Mouse (Mus musculus): ENCODE results near the gene Fbxl17.

The Fbxl17 gene

DNA sequence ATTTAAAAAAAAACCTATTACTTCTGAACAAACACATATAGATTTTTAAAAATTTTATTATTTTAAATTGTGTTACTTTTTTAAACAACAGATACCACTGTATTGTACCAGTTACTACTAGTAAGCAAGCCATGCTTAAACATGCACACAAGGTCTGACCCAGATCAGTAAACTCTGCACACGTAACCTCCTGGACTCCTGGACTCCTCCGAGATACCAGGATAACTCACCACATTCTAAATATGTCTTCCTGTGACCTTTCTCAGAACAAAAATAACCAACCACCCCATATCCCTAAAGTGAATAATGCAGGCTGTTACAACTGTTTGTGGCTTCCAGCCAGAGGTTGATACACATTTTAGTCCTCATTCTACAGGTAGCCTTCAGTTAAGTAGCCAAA is 170.9 kb downstream of the Fbxl17 start:
- no peak for DNase-seq (ENCODE audit: low read depth, low spot score)

DNA sequence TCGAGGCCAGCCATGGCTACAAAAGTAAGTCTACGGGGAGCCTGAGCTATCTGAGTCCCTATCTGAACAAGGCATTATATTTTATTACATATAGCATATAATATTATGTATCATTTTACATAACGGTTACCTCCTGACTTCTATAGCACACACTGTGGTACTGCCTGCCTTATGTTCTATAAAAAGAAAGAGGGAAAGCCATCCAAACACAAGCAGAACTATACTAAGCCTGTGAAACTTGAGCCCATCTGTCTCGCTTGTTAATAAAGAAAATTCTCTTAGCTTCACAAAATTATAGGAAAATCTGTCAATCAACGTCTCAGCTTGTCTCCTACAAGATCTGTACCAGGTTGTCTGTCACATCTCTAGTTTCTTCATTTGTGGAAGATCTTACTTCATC is 173.6 kb downstream of the Fbxl17 start:
- no peak for DNase-seq (ENCODE audit: low read depth, low spot score)

DNA sequence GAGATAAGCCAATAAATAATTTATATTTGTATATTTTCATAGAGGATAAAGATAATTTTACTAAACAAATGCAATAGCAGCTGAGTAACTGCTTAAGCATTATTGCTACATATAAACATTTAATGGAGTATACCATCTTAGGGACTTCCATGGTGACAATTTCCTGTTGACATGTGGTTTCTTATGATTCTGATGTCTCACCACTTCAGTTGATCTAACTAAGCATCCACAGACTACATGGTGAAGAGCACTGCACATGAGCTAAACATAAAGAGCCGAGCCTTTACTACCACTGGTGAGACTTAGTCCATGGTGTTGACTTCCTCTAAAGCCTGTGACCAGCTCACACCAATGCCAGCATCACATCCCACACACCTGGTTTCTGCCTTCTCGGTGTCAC is 175.1 kb downstream of the Fbxl17 start:
- DNase-seq (ENCODE audit: low read depth, low spot score) = no peak

DNA sequence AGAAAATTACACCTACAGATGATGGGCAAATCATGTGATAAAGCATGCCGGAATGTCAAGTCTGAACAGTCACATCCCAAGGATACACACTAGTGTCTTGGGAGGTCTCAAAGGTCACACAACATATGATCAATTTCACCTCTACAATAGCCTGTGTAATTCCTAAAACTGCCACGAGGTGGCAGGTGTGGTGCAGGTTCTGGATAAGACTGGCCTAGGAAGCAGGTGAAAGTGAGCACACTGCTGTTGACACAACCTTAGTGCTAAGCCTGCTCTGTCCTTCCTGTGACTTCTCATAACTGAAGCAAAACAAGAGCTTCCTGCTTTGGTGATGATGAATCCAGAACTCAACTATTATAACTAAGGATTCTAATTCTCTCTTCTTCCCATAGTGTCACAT is 175.8 kb downstream of the Fbxl17 start:
- peak; percentile 36 for DNase-seq (ENCODE audit: low read depth, low spot score)

DNA sequence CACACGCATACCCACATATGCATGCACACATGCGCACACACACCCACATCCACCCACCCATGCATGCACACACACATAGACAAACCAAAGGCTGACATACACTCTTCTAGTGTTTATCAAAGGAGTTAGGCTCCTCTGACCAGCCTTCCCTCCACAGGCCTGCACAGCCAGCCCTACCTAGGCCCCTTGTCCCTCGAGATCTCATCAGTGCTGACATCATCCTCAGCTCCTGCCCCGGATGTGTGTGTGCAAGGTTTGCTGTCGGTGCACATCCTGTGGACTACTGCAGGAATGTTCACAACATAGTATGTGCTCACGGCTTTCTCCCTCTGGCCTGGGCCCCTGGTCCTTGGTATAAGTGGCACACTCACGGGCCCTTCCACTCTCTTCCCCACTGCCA is 177.0 kb downstream of the Fbxl17 start:
- DNase-seq (ENCODE audit: low read depth, low spot score) = no peak

DNA sequence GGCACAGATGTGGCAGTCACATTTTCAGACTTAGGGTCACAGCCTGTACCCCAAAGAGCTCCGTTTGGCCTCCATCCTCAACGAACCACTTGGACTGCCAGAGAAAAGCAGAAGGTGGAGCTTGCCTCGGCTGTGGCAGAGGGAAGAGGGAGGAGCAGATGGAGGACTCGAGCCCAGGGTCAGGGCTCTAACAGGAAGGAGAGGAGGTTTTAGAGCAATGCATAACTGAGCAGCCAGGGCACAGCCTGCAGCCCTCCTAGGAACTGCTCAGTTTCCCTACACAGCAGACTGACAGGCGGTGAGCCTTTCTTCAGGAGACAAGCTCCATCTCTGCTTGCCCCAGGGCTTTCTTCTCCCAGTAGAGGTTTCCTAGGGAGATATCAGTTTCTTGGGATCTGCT is 178.5 kb downstream of the Fbxl17 start:
- no peak for DNase-seq (ENCODE audit: low read depth, low spot score)

DNA sequence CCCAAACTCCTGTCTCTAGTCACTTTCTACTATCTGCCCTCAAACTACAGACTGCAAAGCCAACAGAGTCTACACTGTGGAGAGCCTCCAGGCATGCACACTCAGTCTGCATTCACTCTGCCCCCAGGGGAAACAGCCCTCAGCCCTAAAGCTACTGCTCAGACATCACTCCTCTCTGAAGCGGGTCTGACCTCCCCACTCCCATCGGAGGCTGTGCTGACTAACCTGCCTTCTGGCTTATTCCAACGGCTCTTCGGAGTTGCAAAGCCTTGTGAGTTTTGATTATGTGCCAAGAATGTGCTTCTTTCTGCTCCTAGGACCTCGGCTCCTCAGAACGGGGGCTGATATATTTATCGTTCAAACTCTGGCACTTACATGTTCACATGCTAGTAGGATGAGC is 182.3 kb downstream of the Fbxl17 start:
- DNase-seq (ENCODE audit: low read depth, low spot score) = no peak

DNA sequence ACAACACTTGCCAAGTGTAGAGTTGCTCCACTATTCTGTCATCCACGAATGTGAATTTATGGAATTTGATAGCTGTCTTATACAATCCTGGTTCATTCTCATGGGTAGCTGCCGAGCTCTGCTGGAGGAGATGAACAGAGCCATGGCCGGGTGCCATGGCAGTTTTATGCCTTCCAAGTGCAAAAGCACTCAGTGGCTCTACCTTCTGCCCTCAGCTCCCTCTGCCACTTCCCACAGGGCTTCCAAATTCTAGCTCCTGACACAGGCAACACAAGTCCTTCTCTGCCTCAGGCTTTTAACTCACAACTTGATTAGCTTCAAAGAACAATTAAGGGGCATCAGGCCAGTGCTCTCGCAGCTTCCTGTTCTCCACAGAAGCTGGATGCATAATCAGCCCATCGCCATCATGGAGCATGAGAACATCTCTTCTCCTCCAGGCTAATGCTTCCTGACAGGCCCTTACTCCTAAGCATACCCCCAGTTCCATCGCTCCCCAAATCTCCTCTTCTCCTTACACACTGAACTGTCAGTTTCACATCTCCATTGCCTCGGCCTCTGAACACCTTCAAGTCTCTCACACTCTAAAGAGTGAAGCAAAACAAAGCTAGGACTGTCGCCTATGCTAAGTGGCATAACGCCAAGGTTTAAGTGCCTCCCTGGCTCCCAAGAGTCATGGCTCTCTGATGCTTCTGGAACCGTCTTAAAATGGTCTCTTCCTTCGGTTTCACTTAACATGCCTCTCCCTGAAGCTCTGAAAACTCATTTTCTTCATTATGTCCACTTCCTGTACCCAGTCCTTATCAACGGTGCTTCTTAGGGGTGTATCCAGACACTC is 184.0 kb downstream of the Fbxl17 start:
- no peak for DNase-seq (ENCODE audit: low read depth, low spot score)

DNA sequence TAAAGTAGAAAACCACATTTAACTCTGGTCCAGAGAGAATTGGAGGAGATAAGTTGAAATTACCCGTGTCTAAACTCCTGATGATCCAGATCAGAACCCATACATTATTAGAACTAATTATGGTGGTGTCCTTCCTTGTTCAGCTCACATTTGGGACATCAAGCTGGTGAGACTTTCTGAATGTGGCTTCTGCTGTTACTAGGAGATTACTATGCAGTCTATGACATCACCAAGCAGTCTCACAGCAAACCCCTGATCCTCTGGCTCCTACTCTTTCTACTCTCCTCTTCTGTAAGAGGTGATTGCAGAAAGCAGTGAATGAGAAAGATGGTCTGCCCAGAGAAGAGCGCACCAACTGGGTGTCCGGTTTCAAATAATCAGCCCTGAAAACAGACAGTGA is 187.0 kb downstream of the Fbxl17 start:
- DNase-seq (ENCODE audit: low read depth, low spot score) = no peak

DNA sequence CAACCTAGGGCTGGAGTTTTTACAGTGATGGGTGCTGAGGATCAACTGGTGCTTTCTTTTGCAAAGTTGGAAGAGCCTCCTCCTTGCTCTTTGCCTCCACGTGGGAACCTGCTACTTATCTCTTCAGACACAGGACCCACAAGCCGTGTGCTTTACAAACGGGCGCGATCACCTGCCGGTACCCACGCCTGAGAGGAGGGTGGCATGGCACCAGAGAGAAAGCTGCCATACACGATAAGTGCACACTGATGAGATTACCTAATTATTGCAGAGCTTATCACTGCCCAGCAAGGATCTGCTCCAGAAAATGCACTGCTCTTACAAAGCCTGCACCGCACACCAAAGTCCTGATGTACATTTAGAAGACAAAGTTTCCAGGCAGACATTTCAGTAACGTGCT is 187.5 kb downstream of the Fbxl17 start:
- DNase-seq (ENCODE audit: low read depth, low spot score) = no peak

DNA sequence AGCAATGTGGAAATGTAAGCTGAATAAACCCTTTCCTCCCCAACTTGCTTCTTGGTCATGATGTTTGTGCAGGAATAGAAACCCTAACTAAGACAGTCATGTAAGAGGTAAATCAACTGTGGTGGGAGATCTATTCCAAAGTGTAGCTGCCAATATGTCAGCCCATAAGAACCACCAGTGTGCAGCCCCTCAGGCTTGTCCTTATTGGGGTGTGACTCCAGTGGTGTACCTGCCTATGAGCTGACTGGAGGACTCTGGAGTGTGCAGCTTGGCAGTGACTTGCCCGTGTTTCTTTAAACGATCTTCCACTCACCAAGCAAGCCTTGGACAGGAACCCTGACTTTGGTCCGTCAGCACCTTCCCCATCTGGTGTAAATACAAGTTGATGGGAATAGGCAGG is 188.2 kb downstream of the Fbxl17 start:
- no peak for DNase-seq (ENCODE audit: low read depth, low spot score)

DNA sequence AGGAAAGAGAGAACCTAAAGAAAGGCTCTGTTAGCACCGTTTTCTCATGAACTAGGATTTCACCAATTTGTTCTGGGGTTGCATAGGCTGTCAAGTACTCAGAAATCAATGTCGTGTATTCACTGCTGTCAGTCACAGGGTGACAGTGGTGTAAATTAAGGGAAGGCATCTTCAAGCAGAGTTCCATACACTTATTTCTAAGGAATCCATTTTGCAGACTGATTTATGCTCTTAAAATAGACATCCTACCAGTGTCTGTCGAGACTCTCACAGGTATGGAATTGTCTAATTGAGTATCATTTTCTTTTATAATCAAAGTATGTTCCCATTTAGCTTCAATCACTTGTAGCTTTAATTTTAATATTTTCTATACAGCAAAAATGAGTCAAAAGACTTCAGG is 189.8 kb downstream of the Fbxl17 start:
- no peak for DNase-seq (ENCODE audit: low read depth, low spot score)

DNA sequence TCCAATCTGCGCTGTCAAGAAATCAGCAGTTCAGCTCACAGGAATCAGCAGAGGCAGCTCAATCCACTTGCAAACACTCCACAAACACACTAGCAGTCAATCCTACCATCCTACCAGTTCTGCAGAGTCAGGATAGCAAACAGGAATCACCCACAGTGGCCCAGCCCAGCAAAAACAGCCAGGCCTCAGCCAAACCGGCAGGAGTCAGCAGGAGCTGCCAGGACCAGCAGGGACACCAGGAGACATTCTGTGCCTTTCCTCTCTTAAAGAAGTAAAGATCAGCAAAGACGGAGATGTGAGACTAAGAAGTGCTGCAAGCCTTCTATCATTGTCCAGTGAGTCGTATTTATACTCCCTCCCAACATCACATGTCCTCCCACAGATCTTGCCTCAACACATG is 196.0 kb downstream of the Fbxl17 start:
- no peak for DNase-seq (ENCODE audit: low read depth, low spot score)

DNA sequence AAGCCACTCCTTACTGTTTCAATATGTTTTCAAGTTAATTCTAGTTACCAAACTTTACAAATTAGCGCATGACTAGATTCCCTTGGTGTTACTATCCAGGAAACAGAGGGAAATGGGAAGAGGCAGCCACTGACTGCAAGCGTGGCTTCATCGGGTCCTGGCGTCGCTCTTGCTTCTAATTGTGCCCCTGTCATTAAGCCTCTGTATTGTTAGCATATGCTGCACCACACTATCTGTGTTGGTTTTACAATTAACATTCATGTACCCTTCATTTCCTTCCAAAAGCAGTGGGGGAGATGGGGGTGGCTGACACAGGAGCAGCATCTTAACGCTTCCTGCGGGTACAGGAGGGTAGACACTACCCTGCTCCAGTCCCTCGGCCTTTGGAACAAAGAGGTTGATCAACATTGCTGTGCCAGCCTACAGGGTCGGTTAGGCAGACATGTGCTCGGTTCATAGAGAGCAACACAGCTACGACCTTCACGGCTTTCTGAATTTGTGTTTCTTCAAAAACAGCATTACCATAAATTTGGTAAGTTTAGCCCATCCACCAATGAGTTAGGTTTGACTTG is 197.9 kb downstream of the Fbxl17 start:
- DNase-seq (ENCODE audit: low read depth, low spot score) = no peak

DNA sequence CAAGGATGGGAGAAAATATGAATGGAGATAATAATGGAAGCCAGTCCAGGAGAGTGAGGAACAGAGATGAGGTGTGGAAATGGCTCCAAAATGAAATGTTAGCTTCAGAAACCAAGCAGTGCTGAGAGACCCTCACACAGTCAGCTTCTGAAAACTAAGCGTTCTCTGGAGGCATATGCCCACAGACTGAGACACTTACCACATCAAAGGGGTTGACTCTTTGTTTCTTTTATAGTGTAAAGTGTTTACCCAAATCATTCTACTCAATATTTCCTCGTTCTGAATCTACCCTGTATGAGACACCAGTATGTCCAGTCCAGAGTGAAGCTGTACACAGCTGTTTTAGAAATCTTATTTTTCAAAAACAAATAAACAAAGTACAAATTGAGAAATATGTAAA is 204.3 kb downstream of the Fbxl17 start:
- no peak for DNase-seq (ENCODE audit: low read depth, low spot score)

DNA sequence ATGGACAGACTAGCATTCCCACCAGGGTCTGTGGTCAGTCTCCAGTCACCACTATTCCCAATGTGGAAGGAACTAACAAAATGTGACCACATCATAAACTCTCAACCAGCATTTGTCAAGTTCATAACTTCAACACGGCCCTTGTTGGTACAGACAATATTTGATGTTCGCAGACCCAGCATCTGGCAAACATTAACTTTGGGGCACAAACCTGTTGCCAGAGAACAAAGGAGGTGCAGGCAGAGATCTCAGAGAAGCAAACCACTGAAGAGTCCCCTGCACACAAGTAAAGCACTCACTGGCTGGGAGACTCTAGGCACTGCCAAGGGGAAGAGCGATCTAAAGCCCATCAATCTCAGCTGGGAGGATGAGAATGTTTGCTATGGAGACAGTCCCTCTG is 204.9 kb downstream of the Fbxl17 start:
- DNase-seq (ENCODE audit: low read depth, low spot score) = no peak

DNA sequence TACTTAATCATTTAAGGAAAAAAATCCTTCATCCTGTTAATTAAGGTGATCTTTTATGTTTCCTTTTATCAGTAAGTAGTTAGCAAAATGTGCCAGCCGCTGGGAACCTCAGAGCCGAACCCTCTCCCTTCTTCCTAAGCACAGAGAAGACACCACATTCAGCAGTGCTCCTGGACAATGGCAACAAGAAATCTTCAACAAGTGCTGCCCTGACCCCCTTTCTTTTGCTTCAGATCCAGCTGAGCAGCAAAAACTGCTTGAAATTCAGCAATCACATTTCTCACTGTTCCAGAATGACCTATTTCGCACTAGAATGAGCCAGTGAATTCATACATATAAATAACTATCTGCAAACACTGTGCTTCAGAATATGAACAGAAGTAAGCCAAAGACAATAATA is 205.8 kb downstream of the Fbxl17 start:
- DNase-seq (ENCODE audit: low read depth, low spot score) = no peak

DNA sequence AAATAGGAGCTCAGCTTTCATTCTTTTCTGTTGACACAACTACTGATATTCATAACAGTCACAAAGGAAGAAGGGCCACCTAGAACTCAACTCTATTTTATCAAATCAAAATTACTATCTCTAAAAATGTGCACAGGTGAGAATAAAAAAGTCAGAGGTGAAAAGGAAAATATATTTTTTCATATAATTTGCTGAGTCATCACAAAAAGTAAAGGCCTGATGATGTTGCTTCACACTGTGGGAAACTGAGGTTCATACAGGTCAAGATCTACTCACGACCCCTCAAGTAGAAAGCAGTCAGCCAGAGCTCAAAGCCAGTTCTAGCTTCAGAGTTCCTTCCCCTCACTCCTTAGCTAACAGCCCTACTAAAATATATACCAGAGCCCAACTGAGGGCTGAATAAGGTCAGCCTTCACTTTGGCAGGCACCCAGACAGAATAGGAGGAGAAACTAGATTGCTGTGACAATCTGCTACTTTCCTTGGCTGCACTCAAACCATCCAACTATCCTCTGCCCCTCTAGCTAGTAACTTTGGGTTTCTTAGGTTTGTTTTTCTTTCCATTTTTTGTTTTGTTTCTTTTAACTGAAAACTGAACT is 210.4 kb downstream of the Fbxl17 start:
- no peak for DNase-seq (ENCODE audit: low read depth, low spot score)

DNA sequence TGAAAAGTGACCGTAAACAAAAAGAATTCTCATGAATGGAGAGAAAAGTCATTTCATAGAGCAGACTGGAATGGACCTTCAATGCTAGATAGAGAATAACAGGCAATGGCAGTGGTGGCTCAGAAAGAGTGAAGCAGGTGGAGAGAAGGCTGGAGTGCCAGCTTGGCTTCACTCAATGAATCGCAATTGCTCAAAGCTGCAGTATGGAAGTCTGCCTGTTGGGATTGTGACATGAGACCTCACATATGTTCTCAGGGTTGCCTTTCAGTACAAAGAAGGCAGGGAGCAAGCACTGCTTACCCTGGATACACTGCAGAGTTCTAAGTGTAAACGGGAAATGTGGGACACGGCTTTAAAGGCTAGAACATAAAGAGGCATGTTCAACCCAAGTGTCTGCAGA is 211.0 kb downstream of the Fbxl17 start:
- no peak for DNase-seq (ENCODE audit: low read depth, low spot score)

DNA sequence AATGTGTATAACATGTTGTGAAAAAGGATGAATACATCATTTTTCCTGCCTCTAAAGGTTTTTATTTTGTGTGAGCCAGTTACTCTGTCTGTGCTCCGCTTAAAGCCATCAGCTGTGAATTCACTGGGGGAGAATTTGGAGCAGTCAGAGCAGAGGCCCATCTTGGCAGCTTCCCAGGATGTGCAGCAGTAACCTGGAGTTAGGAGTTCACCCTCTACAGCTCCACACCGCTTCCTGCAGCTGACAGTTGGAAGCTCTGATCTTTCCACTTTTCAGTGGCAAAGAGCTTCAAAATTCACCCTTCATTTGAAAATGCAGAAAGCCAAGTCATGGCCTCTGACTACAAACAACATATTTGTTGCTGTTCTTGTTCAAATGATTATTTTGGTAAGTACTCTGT is 212.4 kb downstream of the Fbxl17 start:
- DNase-seq (ENCODE audit: low read depth, low spot score) = no peak

DNA sequence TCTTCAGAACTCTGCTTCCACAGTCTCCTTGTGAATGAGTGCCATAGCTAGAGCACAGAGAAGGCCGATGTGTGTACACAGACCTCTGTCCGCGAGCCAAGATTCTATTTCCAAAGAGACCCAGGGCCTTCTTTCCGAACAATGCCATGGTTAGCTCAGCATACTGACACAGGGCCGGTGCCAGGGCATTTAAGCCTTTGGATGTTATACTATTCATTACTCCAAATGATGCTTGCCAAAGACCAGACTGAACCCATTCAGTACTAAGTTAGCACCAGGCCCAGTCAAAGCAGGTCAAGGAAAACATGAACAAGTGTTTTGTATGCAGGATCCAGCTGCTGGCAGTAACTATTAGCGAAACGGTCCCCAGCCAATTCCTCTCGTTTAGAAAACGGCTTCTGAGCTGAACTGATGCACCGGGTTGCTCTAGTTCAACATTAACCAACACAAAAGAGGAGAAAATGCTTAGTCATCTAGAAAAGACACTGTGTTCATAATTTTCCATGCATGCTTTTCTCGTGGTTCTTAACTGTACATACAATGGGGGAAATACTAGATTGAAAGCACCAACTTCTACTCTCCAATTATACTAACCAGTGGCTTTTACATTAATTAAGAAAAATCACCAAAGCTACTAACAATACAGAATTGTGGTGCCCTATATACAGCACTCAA is 214.4 kb downstream of the Fbxl17 start:
- no peak for DNase-seq (ENCODE audit: low read depth, low spot score)

DNA sequence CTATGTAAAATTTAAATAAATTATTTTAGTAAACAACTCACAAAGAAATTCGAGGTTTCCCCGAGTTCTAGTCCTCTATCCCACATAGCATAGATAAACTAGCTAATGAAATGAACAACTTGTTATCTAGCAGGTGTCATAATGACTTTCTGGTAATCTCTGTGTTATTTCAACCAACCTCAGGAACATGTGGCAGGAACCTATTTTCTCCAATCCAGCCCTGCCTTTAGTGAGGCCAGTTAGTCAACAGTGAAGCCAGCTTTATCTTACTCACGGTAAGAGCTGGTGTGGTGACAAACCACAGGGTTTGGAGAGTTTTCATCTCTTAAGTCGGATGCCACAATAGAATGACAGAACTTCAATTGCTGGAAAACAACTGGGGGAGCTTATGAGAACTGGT is 215.7 kb downstream of the Fbxl17 start:
- DNase-seq (ENCODE audit: low read depth, low spot score) = no peak

DNA sequence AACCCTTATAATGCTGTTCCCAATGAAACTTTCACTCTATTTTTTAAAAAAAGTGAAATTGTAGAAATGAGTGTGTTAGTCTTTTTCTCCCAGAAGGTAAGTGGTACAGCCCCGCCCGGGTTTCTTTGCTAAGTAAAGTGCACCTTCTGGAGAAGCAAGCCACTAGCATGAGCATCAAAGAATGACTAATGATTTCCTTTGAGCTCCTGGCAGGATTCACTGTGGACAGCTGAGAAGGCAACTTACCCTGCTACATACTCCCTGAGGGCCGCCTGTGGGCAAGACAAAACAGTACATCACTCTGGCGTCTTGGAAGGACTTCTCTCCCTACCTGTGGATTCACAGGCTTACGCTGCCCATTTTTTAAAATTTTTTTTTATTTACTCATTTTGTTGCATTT is 217.8 kb downstream of the Fbxl17 start:
- no peak for DNase-seq (ENCODE audit: low read depth, low spot score)
